Mouse (Mus musculus) left cerebral cortex, adult 8-10 months (tissue): ENCODE data around the gene Lamtor3. TPM values are rescaled to one million over a fixed set of nuclear protein-coding genes. Genes with fewer than 3 reads are reported as not detected.
"Not testable (repeated sequence)": the region's sequence is repeated elsewhere in the genome, so short reads cannot be mapped to it uniquely, and the experiment has no call there.

Experiments used
- DNase-seq, 2 experiments: peaks; one replicate each; pipeline ENCODE4 v3.0.0; 2022; ENCODE audit warnings: low spot score in 2 of 2
- total RNA-seq, 4 experiments: library from RNA; stranded (reverse); gene quantifications; 2 replicates each; pipeline ENCODE4 v1.2.4; 2022

Gene Lamtor3
- total RNA-seq, 4 experiments from 2014 or later, result 62.0 to 71.8 (median 65.0) TPM

GRCm38 (mm10) chr3:137961736-137962385 lies 43.6 kb downstream of the Lamtor3 start:
- no peak for DNase-seq

GRCm38 (mm10) chr3:137963508-137963907 lies 45.2 kb downstream of the Lamtor3 start:
- no peak for DNase-seq

GRCm38 (mm10) chr3:137964014-137964413 lies 45.7 kb downstream of the Lamtor3 start:
- not testable (repeated sequence) for DNase-seq

DNA sequence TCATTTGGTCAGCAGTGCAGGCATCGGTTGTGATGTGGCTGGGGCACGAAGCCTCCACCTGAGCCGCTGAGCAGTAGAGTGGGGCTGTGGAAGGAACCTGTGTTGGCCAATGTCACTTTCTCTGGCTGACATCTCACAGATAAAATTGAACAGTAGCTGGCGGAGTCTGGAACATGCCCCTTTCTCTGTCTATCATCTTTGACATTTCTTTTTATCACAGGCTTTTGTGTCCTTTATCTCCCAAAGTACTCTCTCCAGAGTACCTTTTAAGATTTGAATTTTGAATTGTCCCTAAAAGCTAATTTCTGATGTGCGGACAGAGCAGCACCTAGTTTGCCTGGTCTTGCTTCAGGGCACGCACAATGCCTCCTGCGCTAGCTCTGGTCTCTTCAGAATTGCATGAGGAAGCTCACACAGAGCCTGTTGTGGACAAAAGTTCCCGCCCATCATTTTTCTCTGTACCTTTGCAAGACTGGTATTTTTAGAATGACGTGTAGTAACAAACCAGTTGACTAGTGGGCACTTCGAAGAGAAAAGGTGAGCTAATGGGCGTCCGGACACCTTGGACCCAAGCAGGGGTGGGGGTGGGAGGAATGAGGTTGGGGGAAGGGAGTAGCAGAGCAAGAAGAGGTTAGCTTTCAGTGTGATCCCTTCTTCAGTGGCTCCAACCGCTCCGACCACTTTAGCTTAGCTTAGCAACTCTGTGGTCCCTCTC lies 50.0 kb downstream of the Lamtor3 start:
- DNase-seq, result no peak

GRCm38 (mm10) chr3:137968820-137969486 lies 50.6 kb downstream of the Lamtor3 start:
- DNase-seq, result no peak

DNA sequence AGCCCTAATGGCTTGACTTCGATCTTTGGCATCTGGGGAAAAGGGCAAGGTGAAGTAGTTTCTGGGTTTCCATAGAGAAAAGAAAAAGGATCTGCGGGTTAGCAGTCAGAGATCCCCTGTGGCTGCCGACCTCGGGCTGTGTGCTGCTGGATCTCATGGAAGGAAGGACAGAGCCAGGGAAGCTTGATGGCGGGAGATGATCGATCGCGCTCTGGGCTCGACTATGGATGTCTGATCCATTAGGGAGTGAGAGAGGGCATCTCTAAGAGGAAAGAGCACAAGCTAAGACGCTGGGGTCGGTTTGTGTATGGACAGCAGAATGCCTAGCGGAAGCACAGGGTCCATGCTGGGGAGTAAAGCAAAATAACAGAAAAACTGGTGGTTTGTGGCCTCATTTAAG lies 51.6 kb downstream of the Lamtor3 start:
- DNase-seq, result no peak

- no peak for DNase-seq
These were observed 53.9 kb downstream of the Lamtor3 start for GRCm38 (mm10) chr3:137972224-137972623.

GRCm38 (mm10) chr3:137972989-137973388 lies 54.7 kb downstream of the Lamtor3 start:
- no peak for DNase-seq

GRCm38 (mm10) chr3:137974306-137974705 lies 56.0 kb downstream of the Lamtor3 start:
- no peak for DNase-seq

DNA sequence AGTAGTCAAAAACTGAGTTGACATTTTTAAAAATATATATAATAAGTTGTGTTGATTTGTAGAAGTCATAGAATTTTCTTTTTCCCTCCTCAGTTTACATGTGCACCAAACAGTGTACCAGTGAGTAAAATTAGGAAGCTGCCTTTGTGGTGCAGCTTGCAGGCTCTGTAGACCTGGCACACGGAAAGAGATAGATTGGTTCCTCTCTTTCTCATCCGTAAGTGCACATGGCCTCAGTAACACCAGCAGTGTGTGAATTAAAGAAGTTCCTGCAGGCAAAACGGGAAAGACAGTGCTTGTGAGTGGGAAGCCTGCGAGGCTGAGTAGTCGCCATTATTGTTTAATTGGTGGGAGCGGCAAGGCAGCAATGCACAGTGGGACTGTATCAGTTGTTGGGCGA lies 57.1 kb downstream of the Lamtor3 start:
- no peak for DNase-seq

- no peak for DNase-seq
These were observed 57.6 kb downstream of the Lamtor3 start for GRCm38 (mm10) chr3:137975856-137976423.

- no peak for DNase-seq
These were observed 58.8 kb downstream of the Lamtor3 start for GRCm38 (mm10) chr3:137976943-137977628.

GRCm38 (mm10) chr3:137977629-137978041 lies 59.3 kb downstream of the Lamtor3 start:
- DNase-seq, result peak in 1 of 2 experiments; percentile 33

DNA sequence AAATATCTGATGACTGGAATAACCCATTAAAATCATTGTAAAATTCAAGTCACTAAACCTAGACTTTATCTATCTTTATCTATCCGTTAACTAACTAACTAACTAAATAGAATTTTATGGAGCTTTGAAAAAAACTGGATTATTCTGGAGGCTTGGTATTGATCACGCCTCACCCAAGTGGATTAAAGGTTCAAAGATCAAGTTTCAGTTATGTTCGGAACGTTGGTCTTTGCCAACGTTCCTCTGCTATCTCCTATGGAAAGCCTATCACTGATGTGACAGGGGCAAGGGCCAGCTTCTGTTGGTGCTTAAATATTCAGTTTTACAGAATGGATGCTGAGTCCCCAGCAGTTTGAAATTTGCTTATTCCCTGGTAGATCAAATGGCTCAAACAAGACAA lies 59.9 kb downstream of the Lamtor3 start:
- DNase-seq, result no peak

Other genes starting within 250 kb of the Lamtor3 start
- not detected for gene Gm21962, start 247.0 kb upstream of the Lamtor3 start, total RNA-seq
- 100 to 1,000 TPM; 174 to 188 (median 180) TPM for gene H2afz, start 54.0 kb upstream of the Lamtor3 start, total RNA-seq
- 10 to 100 TPM; 43.6 to 53.5 (median 47.1) TPM for gene Dnajb14, start 50.8 kb upstream of the Lamtor3 start, total RNA-seq
- gene Dapp1, start 63.0 kb downstream of the Lamtor3 start, total RNA-seq, result 1 to 10 TPM; 3.4 to 5.9 (median 4.7) TPM
- gene 1110002E22Rik, start 146.5 kb downstream of the Lamtor3 start, total RNA-seq, result 1 to 10 TPM; 1.3 to 2.2 (median 1.6) TPM
- gene Gm5105, start 148.9 kb downstream of the Lamtor3 start, total RNA-seq, result under 1 TPM in 1 of 4 experiments, not detected in 3; 0.21 TPM
- 1 to 10 TPM; 3.7 to 6.4 (median 4.7) TPM for gene Trmt10a, start 224.9 kb downstream of the Lamtor3 start, total RNA-seq
- gene Mttp, start 226.5 kb downstream of the Lamtor3 start, total RNA-seq, result 1 to 10 TPM; 7.3 to 7.8 (median 7.8) TPM